Mouse (Mus musculus) testis, adult 2 months (tissue): ENCODE data around the gene Rem1. TPM values are rescaled to one million over a fixed set of nuclear protein-coding genes. Genes with fewer than 3 reads are reported as not detected.

Experiments
- H3K27ac ChIP-seq: fragments of 200-500 bp; 2 replicates; pipeline ENCODE4 v1.5.1; 2012; ENCODE audit warnings: low read depth, low read length; ENCODE audit not compliant: control insufficient read depth, insufficient read depth
- H3K27me3 ChIP-seq: fragments of 200-500 bp; 2 replicates; pipeline ENCODE4 v1.6.1; 2012; ENCODE audit warnings: mild to moderate bottlenecking, low read length, moderate library complexity; ENCODE audit not compliant: control insufficient read depth, insufficient read depth
- H3K36me3 ChIP-seq: fragments of 200-500 bp; 2 replicates; pipeline ENCODE4 v1.6.1; 2012; ENCODE audit warnings: mild to moderate bottlenecking, low read length; ENCODE audit not compliant: control insufficient read depth, insufficient read depth
- H3K4me1 ChIP-seq: fragments of 200-500 bp; 2 replicates; pipeline ENCODE4 v1.6.1; 2012; ENCODE audit warnings: low read length; ENCODE audit not compliant: control insufficient read depth, insufficient read depth
- H3K4me3 ChIP-seq: fragments of 200-500 bp; 2 replicates; pipeline ENCODE4 v1.5.1; 2012; ENCODE audit warnings: low read depth, mild to moderate bottlenecking, low read length, moderate library complexity, mixed read lengths; ENCODE audit not compliant: control insufficient read depth
- CTCF ChIP-seq: fragments of 200-500 bp; IDR thresholded peaks from 2 replicates; pipeline ENCODE4 v1.5.1; 2012; ENCODE audit warnings: low read depth, mild to moderate bottlenecking, inconsistent platforms, low read length, moderate library complexity; ENCODE audit not compliant: control insufficient read depth, insufficient read depth, insufficient replicate concordance
- POLR2A ChIP-seq: fragments of 200-500 bp; IDR thresholded peaks from 2 replicates; pipeline ENCODE4 v1.6.1; 2012; ENCODE audit warnings: low read depth, mild to moderate bottlenecking, inconsistent platforms, low read length, moderate library complexity; ENCODE audit not compliant: control insufficient read depth
- polyA plus RNA-seq: library from polyadenylated mRNA; depleted of rRNA; stranded (reverse); fragments of >200 nt; gene quantifications from 2 replicates; pipeline ENCODE4 v1.2.3, GENCODE M21; 2012; rRNA removed

The Rem1 gene
- 1.2 and 1.7 TPM in 2 replicates for polyA plus RNA-seq

DNA sequence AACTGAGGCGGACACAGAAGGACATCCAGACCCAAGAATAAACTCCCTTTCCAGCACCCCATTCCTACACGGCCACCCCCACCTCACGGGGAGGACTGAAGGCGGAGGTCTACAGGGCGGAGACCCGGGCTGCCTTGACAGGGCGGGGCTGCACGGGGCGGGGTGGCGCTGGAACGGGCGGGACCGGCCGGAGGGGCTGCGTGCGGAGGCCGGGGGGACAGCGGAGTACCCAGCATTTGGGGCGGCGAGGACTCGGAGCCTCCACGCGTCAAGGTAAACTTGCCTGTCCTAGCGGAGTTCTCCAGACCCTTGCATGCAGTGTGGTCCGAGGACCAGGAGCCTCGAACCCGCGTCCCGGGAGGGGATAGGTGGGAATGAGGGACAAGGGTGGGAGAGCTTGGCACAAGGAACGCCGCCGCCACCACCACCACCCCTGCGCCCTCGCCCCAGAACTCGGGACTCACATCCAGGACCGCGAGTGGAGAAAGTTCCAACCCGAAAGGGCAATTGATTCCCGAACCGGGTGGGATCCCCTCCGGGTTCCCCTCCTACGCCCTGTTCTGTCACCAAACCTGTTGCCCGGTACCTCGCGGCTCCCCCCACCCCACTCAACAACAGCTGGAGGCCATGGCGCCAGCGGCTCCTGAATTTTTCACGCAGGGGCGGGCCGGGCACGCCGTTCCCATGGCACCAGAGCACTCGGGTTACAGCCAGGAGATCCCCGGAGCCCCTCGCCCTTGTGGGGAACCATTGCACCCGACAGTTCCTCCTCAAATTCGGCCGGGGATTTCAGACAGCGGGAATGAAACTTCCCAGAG, at the start of gene Rem1:
Gene Rem1, plus strand, starts transcription at position 178 of the 818 bp plus-strand sequence.
- peaks cover 11% of the 10 kb centered on the region for H3K4me1 ChIP-seq
- peak within 1 kb of the TSS; percentile 73 for H3K4me3 ChIP-seq
- peak within 1 kb of the TSS; percentile 64 for H3K27ac ChIP-seq
- no peaks in the 10 kb centered on the region for H3K36me3 ChIP-seq
- peaks cover 4% of the 10 kb centered on the region for H3K27me3 ChIP-seq
- no peak for TF ChIP-seq CTCF
- no peak for TF ChIP-seq POLR2A

DNA sequence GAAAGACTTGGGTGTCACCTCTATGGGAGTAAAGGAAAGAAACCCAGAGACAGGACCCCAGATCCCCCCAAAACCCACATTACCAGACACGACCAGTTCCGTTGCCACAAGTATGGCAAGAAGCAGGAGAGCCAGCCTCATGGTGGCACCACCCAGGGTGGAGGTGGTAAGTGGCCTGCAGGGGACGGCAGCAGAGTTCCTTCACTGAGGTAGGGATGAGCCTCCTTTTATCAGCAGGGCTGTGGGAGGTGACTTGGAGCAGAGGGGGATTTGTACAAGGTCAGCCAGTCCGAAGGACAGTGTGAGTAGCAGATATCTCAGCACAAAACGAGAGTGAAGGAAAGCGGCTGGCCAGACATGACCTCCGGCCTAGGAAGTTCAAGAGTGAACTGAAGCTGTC, 46.6 kb upstream of the Rem1 start, which contains the start of gene Defb19:
Gene Defb19, minus strand, starts transcription at position 206 of the 400 bp plus-strand sequence.
- Histone ChIP-seq H3K4me1 (no peaks in the 10 kb centered on the region), H3K27me3 (no peaks in the 10 kb centered on the region), H3K36me3 (no peaks in the 10 kb centered on the region), H3K27ac (peak within 1 kb of the TSS; percentile 61), H3K4me3 (peak within 1 kb of the TSS; percentile 58)
- TF ChIP-seq CTCF (no peak), POLR2A (peak; percentile 64; the same call in 1 of the 2 replicates)

DNA sequence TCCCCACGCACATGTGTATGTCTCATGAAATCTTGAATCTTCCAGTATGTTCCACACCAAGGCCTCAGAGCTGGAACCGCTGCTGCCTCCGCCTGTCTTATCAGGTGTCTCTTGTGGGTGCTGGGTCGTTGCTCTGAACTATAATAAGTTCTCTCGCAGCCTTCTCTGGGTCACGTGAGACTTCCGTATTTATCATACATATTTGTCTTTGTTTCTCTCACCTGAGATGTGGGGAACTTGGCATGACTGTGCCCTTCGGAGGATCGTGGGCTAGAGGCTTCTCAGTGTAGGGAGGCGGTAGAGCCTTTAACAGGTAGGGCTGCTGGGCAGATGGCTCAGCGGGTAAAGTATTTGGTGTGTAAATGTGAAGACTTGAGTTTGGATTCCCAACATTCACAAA, 46.1 kb upstream of the Rem1 start:
- H3K4me3 ChIP-seq = no peak overlapping the region
- H3K27ac ChIP-seq = peak overlapping the region; percentile 61; the same call in 1 of the 2 replicates
- no peaks in the 10 kb centered on the region for H3K4me1 ChIP-seq
- no peak for TF ChIP-seq CTCF
- H3K36me3 ChIP-seq = no peaks in the 10 kb centered on the region
- H3K27me3 ChIP-seq = no peaks in the 10 kb centered on the region

DNA sequence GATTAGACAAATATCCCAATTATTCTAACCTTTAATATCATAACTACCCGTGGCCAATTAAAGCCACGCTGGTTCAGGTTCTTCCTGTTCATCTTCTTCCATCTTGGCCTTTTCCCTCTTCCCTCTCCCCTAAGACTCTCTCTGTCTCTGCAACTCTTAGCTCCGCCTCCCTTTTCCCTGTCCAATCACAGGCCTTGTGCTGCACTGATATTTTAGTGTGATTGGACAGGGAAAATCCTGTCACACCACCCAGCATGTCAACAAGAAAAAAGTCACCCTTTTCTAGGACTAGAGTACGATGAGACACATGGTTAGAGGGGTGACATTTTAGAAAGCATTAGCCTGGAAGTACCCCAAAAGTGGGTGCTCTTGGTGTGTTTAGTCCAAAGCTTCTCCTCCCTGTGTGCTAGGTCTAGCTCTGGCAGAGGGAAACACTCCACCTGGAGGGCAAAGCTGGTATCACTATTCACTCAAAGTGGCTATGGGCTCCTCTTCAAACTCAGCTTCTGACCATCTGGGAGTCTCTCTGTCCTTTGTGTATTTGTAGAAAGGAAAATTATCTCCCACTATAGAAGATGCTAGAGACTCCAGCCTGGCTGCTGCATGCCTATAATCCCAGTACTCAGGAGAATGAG, 39.7 kb upstream of the Rem1 start:
- H3K4me1 ChIP-seq = peaks cover 3% of the 10 kb centered on the region
- H3K36me3 ChIP-seq = no peaks in the 10 kb centered on the region
- no peaks in the 10 kb centered on the region for H3K27me3 ChIP-seq
- H3K4me3 ChIP-seq = no peak overlapping the region
- TF ChIP-seq POLR2A (no peak), CTCF (no peak)
- H3K27ac ChIP-seq = peak overlapping the region; percentile 36

DNA sequence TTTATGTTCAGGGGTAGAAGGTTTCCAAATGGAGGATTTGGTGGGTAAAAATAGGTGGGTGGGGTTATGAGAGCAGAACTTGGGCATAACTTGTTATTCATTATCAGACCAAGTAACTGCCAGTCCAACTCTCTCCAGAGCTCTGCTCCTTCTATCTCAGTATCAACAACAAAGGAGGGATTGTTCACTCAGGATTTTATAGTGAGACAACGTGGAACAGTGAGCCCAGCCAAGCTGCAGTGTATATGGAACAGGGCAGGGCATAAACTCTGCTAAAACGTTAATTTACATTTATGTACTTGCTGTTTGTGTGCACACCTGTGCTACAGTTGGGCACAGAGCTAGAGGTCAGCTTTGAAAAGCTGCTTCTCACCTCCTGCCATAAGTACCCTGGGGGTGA, 38.3 kb upstream of the Rem1 start:
- H3K4me3 ChIP-seq = no peak overlapping the region
- no peak overlapping the region for H3K27ac ChIP-seq
- H3K36me3 ChIP-seq = no peaks in the 10 kb centered on the region
- no peaks in the 10 kb centered on the region for H3K27me3 ChIP-seq
- H3K4me1 ChIP-seq = peaks cover 3% of the 10 kb centered on the region
- no peak for TF ChIP-seq POLR2A
- no peak for TF ChIP-seq CTCF

DNA sequence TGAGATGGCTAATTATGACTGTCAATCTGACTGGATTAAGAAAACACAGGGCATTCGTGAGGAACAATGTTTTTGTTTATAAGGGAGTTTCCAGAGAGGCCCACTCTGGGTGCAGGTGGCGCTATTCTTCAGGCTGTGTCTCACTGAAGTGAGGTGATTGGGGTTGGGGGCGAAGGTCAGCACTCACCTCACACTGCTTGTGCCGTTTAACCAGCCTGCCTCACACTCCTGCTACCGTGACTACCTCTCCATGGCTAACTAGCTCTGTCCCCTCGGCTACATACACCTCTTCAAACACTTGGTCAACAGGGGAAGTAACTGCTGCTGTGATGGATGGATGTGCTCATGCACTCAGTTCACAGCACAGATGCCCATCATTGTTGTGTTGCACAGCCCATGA, 37.7 kb upstream of the Rem1 start:
- Histone ChIP-seq H3K36me3 (no peaks in the 10 kb centered on the region), H3K4me1 (peaks cover 3% of the 10 kb centered on the region), H3K27ac (0 out of 2 replicates have a peak overlapping the region, but pooled peaks have one; percentile 26), H3K4me3 (no peak overlapping the region), H3K27me3 (no peaks in the 10 kb centered on the region)
- TF ChIP-seq POLR2A = no peak
- no peak for TF ChIP-seq CTCF

DNA sequence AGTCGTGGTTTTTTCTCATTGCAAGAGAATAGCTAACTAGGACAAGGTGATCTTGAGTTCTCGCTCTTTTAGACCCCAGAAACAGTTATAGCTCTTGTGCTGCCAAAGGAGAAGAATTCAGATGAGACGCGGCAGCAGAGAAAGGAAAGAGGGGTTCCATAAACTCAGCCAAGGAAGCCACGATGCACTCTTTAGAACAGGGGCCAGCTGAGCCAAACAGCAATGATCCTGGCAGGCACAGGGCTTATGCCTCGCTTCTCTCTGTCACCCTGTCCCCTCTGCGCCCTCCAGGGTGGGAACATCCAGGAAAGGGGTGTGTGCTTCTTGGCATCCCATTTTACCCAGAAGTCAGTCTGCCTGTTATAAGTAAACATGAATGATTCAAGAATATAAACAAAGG, 27.5 kb upstream of the Rem1 start, which contains the start of gene Defb45:
Gene Defb45, minus strand, starts transcription at position 101 of the 400 bp plus-strand sequence.
- H3K4me3 ChIP-seq = no peak within 1 kb of the TSS
- H3K27me3 ChIP-seq = no peaks in the 10 kb centered on the region
- H3K36me3 ChIP-seq = no peaks in the 10 kb centered on the region
- peak within 1 kb of the TSS; percentile 88 for H3K27ac ChIP-seq
- TF ChIP-seq POLR2A = no peak
- TF ChIP-seq CTCF = no peak
- peaks cover 10% of the 10 kb centered on the region for H3K4me1 ChIP-seq
